Comparison of ENCODE assay signal across 11 mouse cellular contexts in genomic region chr11:120901729-120902486, GRCm38 (mm10). TPM values are rescaled to one million over a fixed set of nuclear protein-coding genes. Genes with fewer than 3 reads are reported as not detected.
DNase-seq lines count a peak whose midpoint lies in the region; ATAC-seq lines count a peak whose summit lies in the region.
"Had no signal": no experiment of that assay in that cellular context is flagged by ENCODE, and none has a peak within 500 bp of the region (broad histone marks: within the 10 kb centered on the region; RNA-seq: fewer than 3 reads in every experiment).

No protein-coding gene starts in this region.

- 83% methylated on average over 21 of the region's 21 CpGs for WGBS in forebrain, embryonic 10.5 days
- 81% methylated on average over 21 of the region's 21 CpGs for WGBS in forebrain, embryonic 11.5 days
- 79% methylated on average over 21 of the region's 21 CpGs for WGBS in intestine, embryonic 15.5 days
- 81% methylated on average over 21 of the region's 21 CpGs for WGBS in liver, embryonic 11.5 days

- no peaks in the 10 kb centered on the region for H3K4me1 ChIP-seq in forebrain, embryonic 10.5 days
- no peaks in the 10 kb centered on the region for H3K4me1 ChIP-seq in forebrain, embryonic 11.5 days (replicated peaks; ENCODE audit: control insufficient read depth, insufficient read depth, low read length)
- H3K4me1 ChIP-seq in intestine, embryonic 15.5 days (replicated peaks) = peaks cover 8% of the 10 kb centered on the region
- peaks cover 24% of the 10 kb centered on the region for H3K4me1 ChIP-seq in liver, embryonic 11.5 days (replicated peaks; ENCODE audit: control insufficient read depth, insufficient read depth, low read length)
- H3K4me1 ChIP-seq: hindbrain, embryonic 13.5 days had no signal

- no peak for ATAC-seq in forebrain, embryonic 11.5 days (replicated peaks; ENCODE audit: low FRiP score)
- no peak; the same call in 1 of the 2 replicates for ATAC-seq in intestine, embryonic 15.5 days
- ATAC-seq in liver, embryonic 11.5 days (replicated peaks; ENCODE audit: low FRiP score) = no peak
- no peak for ATAC-seq in erythroblast, adult 5-6 weeks (replicated peaks; ENCODE audit: low FRiP score, poor library complexity, severe bottlenecking)
- ATAC-seq: forebrain, postnatal 0 days had no signal

- H3K36me3 ChIP-seq in forebrain, embryonic 10.5 days (replicated peaks) = peaks cover 49% of the 10 kb centered on the region
- no peaks in the 10 kb centered on the region; the same call in 1 of the 2 replicates for H3K36me3 ChIP-seq in forebrain, embryonic 11.5 days (ENCODE audit: control insufficient read depth, insufficient read depth, low read length)
- no peaks in the 10 kb centered on the region for H3K36me3 ChIP-seq in intestine, embryonic 15.5 days
- no peaks in the 10 kb centered on the region for H3K36me3 ChIP-seq in liver, embryonic 11.5 days (ENCODE audit: control insufficient read depth, insufficient read depth, low read length)

- no peaks in the 10 kb centered on the region for H3K9me3 ChIP-seq in forebrain, embryonic 10.5 days
- no peaks in the 10 kb centered on the region for H3K9me3 ChIP-seq in forebrain, embryonic 11.5 days (ENCODE audit: control insufficient read depth, low read length)
- H3K9me3 ChIP-seq in intestine, embryonic 15.5 days = no peaks in the 10 kb centered on the region
- H3K9me3 ChIP-seq in liver, embryonic 11.5 days (ENCODE audit: control insufficient read depth, low read length) = no peaks in the 10 kb centered on the region
- H3K9me3 ChIP-seq: hindbrain, embryonic 13.5 days had no signal

- intact Hi-C loops in left cerebral cortex, postnatal 10 days (cut with DNase I) = loop anchor here (5.0 kb wide), 1 partner anchor 80 kb away; the partner anchor contains the start of gene Fasn

- H3K27ac ChIP-seq in forebrain, embryonic 10.5 days = peak overlapping the region; percentile 35; the same call in 1 of the 2 replicates
- H3K27ac ChIP-seq in forebrain, embryonic 11.5 days (ENCODE audit: low read depth, low read length) = no peak overlapping the region
- peak overlapping the region; percentile 77 for H3K27ac ChIP-seq in intestine, embryonic 15.5 days
- H3K27ac ChIP-seq in liver, embryonic 11.5 days (ENCODE audit: low read depth, low read length) = peak overlapping the region; percentile 59
- H3K27ac ChIP-seq: hindbrain, embryonic 13.5 days had no signal

- H3K4me3 ChIP-seq in forebrain, embryonic 10.5 days = no peak overlapping the region
- no peak overlapping the region for H3K4me3 ChIP-seq in forebrain, embryonic 11.5 days (ENCODE audit: low read depth, low read length)
- no peak overlapping the region for H3K4me3 ChIP-seq in intestine, embryonic 15.5 days (replicated peaks)
- H3K4me3 ChIP-seq in liver, embryonic 11.5 days (ENCODE audit: low read depth, low read length) = no peak overlapping the region
- H3K4me3 ChIP-seq: hindbrain, embryonic 13.5 days had no signal

- H3K4me2 ChIP-seq in forebrain, embryonic 11.5 days (ENCODE audit: low read depth, low read length, severe bottlenecking) = no peak overlapping the region
- peak overlapping the region; percentile 9 for H3K4me2 ChIP-seq in intestine, embryonic 15.5 days (replicated peaks)
- H3K4me2 ChIP-seq in liver, embryonic 11.5 days = peak overlapping the region; percentile 24; the same call in 1 of the 2 replicates
- H3K4me2 ChIP-seq: hindbrain, embryonic 13.5 days had no signal

- H3K27me3 ChIP-seq in forebrain, embryonic 10.5 days (ENCODE audit: poor library complexity, severe bottlenecking) = no peaks in the 10 kb centered on the region
- no peaks in the 10 kb centered on the region for H3K27me3 ChIP-seq in forebrain, embryonic 11.5 days (ENCODE audit: control insufficient read depth, insufficient read depth, low read length)
- no peaks in the 10 kb centered on the region for H3K27me3 ChIP-seq in intestine, embryonic 15.5 days (replicated peaks)
- no peaks in the 10 kb centered on the region for H3K27me3 ChIP-seq in liver, embryonic 11.5 days (replicated peaks; ENCODE audit: control insufficient read depth, insufficient read depth, low read length)
- H3K27me3 ChIP-seq: hindbrain, embryonic 13.5 days had no signal

- H3K9ac ChIP-seq in forebrain, embryonic 11.5 days (ENCODE audit: low read length) = no peak overlapping the region
- H3K9ac ChIP-seq in intestine, embryonic 15.5 days = 0 out of 2 replicates have a peak overlapping the region, but pooled peaks have one; percentile 3
- H3K9ac ChIP-seq in liver, embryonic 11.5 days (ENCODE audit: low read depth, low read length) = peak overlapping the region; percentile 31; the same call in 1 of the 2 replicates
- H3K9ac ChIP-seq: forebrain, postnatal 0 days; hindbrain, embryonic 13.5 days had no signal

- DNase-seq in forebrain, embryonic 10.5 days (ENCODE audit: extremely low spot score, low spot score) = no peak
- DNase-seq in forebrain, embryonic 11.5 days (ENCODE audit: low spot score) = no peak
- peak; percentile 91 for DNase-seq in A20 (ENCODE audit: low read depth, low spot score)
- DNase-seq in liver, embryonic 11.5 days (ENCODE audit: low spot score) = no peak
- DNase-seq in left cerebral cortex, postnatal 10 days (ENCODE audit: extremely low spot score in 1 of 2, low spot score in 2 of 2) = no peak
- no peak for DNase-seq in lung, postnatal 36 days
- DNase-seq: cerebellum, postnatal 10 days; forebrain, postnatal 0 days had no signal

RNA-seq across cellular contexts. Expression of gene Ccdc57, which starts 30.8 kb away (rescaled TPM):
- polyA plus RNA-seq in forebrain, embryonic 10.5 days (2016; fragmentation: Nextera tagmentation; extraction: Ambion mirVana) = 7.9 and 8.6 TPM in 2 replicates
- polyA plus RNA-seq in forebrain, embryonic 11.5 days (2014; fragmentation: Nextera tagmentation; extraction: Ambion mirVana) = 6.1 and 7.7 TPM in 2 replicates
- polyA plus RNA-seq in intestine, embryonic 15.5 days (2015; fragmentation: Nextera tagmentation; extraction: Ambion mirVana) = 4.2 and 5.1 TPM in 2 replicates
- 4.2 and 4.7 TPM in 2 replicates for polyA plus RNA-seq in liver, embryonic 11.5 days (2014; fragmentation: Nextera tagmentation; extraction: Ambion mirVana)
- 1 to 10 TPM; 8.1 to 8.4 TPM for total RNA-seq in left cerebral cortex, postnatal 10 days (2021)
- total RNA-seq in erythroblast, adult 5-6 weeks (2015; ENCODE audit: low replicate concordance) = 2.3 and 5.2 TPM in 2 replicates
- total RNA-seq in erythroblast, adult 5-6 weeks (2017; ENCODE audit: low replicate concordance) = 4.4 and 6.0 TPM in 2 replicates

RNA-seq across cellular contexts. Expression of gene Slc16a3, which starts 46.4 kb away (rescaled TPM):
- polyA plus RNA-seq in forebrain, embryonic 10.5 days (2016; fragmentation: Nextera tagmentation; extraction: Ambion mirVana) = 147 and 194 TPM in 2 replicates
- polyA plus RNA-seq in forebrain, embryonic 11.5 days (2014; fragmentation: Nextera tagmentation; extraction: Ambion mirVana) = 55.5 and 62.1 TPM in 2 replicates
- polyA plus RNA-seq in intestine, embryonic 15.5 days (2015; fragmentation: Nextera tagmentation; extraction: Ambion mirVana) = 84.8 and 96.2 TPM in 2 replicates
- 257 and 272 TPM in 2 replicates for polyA plus RNA-seq in liver, embryonic 11.5 days (2014; fragmentation: Nextera tagmentation; extraction: Ambion mirVana)
- 1 to 10 TPM; 3.6 to 5.1 TPM for total RNA-seq in left cerebral cortex, postnatal 10 days (2021)
- total RNA-seq in erythroblast, adult 5-6 weeks (2015; ENCODE audit: low replicate concordance) = 5.2 and 11.7 TPM in 2 replicates
- 5.6 and 7.1 TPM in 2 replicates for total RNA-seq in erythroblast, adult 5-6 weeks (2017; ENCODE audit: low replicate concordance)
